Mouse (Mus musculus) liver, embryonic 14.5 days (tissue): ENCODE measurements around the gene Cnr2. TPM values are rescaled to one million over a fixed set of nuclear protein-coding genes. Genes with fewer than 3 reads are reported as not detected.
A peak's percentile ranks its signal among the peaks of the same experiment; 100 is the strongest.

Experiments used
- ATAC-seq: fragments of 200-750 bp; cut with Nextera tagmentation; 2 replicates; pipeline ENCODE4 v1.8.0; 2017; ENCODE audit warnings: moderate number of reproducible peaks, mild to moderate bottlenecking, moderate library complexity; ENCODE audit not compliant: insufficient read depth
- DNase-seq, 3 experiments: peaks; one replicate each; pipeline ENCODE4 v3.0.0-alpha.2; 2012 to 2013; ENCODE audit warnings: low read depth in 3 of 3, low spot score in 3 of 3
- H3K27ac ChIP-seq: fragments of 300-500 bp; sonication (generic); 2 replicates; pipeline ENCODE4 v1.5.1; 2014; ENCODE audit warnings: moderate library complexity, mild to moderate bottlenecking, control low read depth, inconsistent platforms
- H3K27me3 ChIP-seq: fragments of 300-500 bp; sonication (generic); 2 replicates; pipeline ENCODE4 v1.6.1; 2014; ENCODE audit warnings: mild to moderate bottlenecking, low read length, moderate library complexity; ENCODE audit not compliant: control insufficient read depth, insufficient read depth
- H3K36me3 ChIP-seq: fragments of 300-500 bp; sonication (generic); replicated peaks from 2 replicates; pipeline ENCODE4 v1.6.1; 2014; ENCODE audit warnings: low read depth; ENCODE audit not compliant: control insufficient read depth, insufficient read depth
- H3K4me1 ChIP-seq, 2 experiments: fragments of 200-500 bp in 1 of 2; fragments of 300-500 bp in 1 of 2; sonication (generic) in 1 of 2; replicated peaks; 2 replicates each; pipeline ENCODE4 v1.6.1; 2012 to 2014; ENCODE audit warnings: antibody characterized with exemption in 1 of 2, inconsistent platforms in 1 of 2, low read length in 1 of 2; ENCODE audit not compliant: control insufficient read depth in 2 of 2, insufficient read depth in 2 of 2
- H3K4me2 ChIP-seq: fragments of 300-500 bp; sonication (generic); 2 replicates; pipeline ENCODE4 v1.6.1; 2014; ENCODE audit warnings: low read depth, mild to moderate bottlenecking, control low read depth, moderate library complexity
- H3K4me3 ChIP-seq, 2 experiments: fragments of 200-500 bp in 1 of 2; fragments of 300-500 bp in 1 of 2; sonication (generic) in 1 of 2; 2 replicates each; pipeline ENCODE4 v1.5.1; 2012 to 2014; ENCODE audit warnings: low read depth in 2 of 2, low read length in 2 of 2, mild to moderate bottlenecking in 2 of 2, control low read depth in 1 of 2, inconsistent platforms in 1 of 2, moderate library complexity in 1 of 2; ENCODE audit not compliant: insufficient read depth in 1 of 2
- H3K9ac ChIP-seq: fragments of 300-500 bp; sonication (generic); replicated peaks from 2 replicates; pipeline ENCODE4 v1.6.1; 2014; ENCODE audit warnings: mild to moderate bottlenecking, control low read depth, moderate library complexity
- H3K9me3 ChIP-seq: fragments of 300-500 bp; sonication (generic); 2 replicates; pipeline ENCODE4 v1.6.1; 2016; ENCODE audit warnings: low read length, mixed read lengths; ENCODE audit not compliant: control insufficient read depth
- CTCF ChIP-seq: IDR thresholded peaks from 2 replicates; pipeline ENCODE4 v1.5.1; 2016; ENCODE audit warnings: antibody characterized with exemption, low read depth, control low read depth
- EP300 ChIP-seq: IDR thresholded peaks from 2 replicates; pipeline ENCODE4 v1.6.1; 2016; ENCODE audit warnings: antibody characterized with exemption, low read depth
- WGBS: fragments of 180-500 bp; shearing (Covaris S2); extraction: QIAGEN DNeasy Blood & Tissue Kit; methylation state at CpG from one replicate; pipeline ENCODE4 v1.1.7; 2014; ENCODE audit not compliant: insufficient replicate concordance; 5-methylcytosine and 5-hydroxymethylcytosine counted together
- polyA plus RNA-seq, 2 experiments: library from polyadenylated mRNA; depleted of rRNA in 1 of 2; stranded (reverse) in 1 of 2; unstranded in 1 of 2; fragments of >200 nt; fragmentation: Nextera tagmentation in 1 of 2; extraction: Ambion mirVana in 1 of 2; gene quantifications; 2 replicates each; pipeline versions ENCODE4 v1.2.1 to v1.2.3; 2012 to 2014

Cnr2 gene
- polyA plus RNA-seq, 2 experiments = 2.1 to 2.5 TPM

DNA sequence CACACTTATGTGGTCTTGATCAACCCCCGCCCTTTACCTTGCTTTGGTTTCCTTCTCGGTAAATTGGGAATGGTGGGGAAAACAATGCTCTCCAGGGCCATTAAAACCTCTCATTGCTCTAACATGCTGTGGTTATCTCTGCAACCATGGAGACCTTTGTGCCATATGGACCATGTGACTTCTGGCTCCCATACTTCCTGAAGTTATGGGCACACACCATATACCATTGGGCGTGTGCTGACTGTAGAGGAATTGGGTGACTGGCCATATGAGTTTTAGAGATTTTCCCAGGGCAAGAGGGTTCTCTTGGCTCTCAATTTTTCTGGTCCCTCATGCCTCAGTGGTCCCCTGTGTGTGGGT is 24.1 kb downstream of the Cnr2 start:
- WGBS = 63% methylated on average over 3 of the region's 3 CpGs
- DNase-seq (no peak), ATAC-seq (no peak)
- H3K36me3 ChIP-seq = no peaks in the 10 kb centered on the region
- no peak overlapping the region for H3K9ac ChIP-seq
- no peak overlapping the region for H3K4me3 ChIP-seq
- H3K27me3 ChIP-seq = no peaks in the 10 kb centered on the region
- no peaks in the 10 kb centered on the region for H3K9me3 ChIP-seq
- no peak overlapping the region for H3K4me2 ChIP-seq
- TF ChIP-seq EP300 (no peak), CTCF (no peak)
- H3K27ac ChIP-seq = no peak overlapping the region
- H3K4me1 ChIP-seq = peaks cover 4 to 13% of the 10 kb centered on the region in 2 experiments; a peak in 3 of 4 replicates

DNA sequence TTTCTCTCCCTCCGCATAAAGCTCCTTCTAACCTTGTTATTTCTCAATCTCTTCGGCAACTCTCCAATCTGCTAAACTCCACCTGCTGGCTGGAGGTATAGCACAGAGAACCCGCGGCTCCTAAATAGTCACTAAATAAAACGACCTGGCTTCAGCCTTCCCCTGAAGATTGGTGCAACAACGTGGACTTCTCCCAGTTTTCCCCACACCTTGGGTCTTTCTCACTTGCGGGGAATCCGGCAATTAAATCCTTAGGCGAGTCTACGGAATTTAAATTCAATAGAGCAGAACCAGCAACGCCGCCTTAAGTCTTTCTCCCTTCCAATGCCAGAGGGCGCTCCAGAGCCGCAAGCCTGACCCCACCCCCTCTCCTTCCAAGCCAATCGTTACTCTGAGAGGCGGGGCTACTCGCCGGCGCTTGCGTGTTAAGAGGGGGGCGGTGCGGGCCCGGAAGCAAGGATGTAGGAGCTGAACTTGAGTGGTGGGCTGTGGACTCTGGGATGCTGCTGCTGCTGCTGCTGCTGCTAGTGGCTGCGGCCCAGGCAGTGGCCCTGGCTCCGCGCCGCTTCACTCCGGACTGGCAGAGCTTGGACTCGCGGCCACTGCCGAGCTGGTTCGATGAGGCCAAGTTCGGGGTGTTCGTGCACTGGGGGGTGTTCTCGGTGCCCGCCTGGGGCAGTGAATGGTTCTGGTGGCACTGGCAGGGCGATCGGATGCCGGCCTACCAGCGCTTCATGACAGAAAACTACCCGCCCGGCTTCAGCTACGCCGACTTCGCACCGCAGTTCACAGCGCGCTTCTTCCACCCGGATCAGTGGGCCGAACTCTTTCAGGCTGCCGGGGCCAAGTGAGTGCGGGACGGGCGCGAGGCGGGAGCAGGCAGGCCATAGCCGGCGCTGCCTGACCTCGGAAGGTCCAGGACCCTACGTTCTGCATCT is 25.4 kb downstream of the Cnr2 start, which contains the start of gene Fuca1:
Fuca1 (plus strand) TSS at position 432 of the 938 bp plus-strand sequence.
- Histone ChIP-seq H3K4me2 (peak within 1 kb of the TSS; percentile 93), H3K4me1 (peaks cover 4 to 13% of the 10 kb centered on the region in 2 experiments; a peak in 3 of 4 replicates), H3K9me3 (no peaks in the 10 kb centered on the region), H3K27me3 (no peaks in the 10 kb centered on the region), H3K27ac (no peak within 1 kb of the TSS; the same call in 1 of the 2 replicates), H3K36me3 (no peaks in the 10 kb centered on the region), H3K4me3 (peak within 1 kb of the TSS; percentile 74 to 95), H3K9ac (peak within 1 kb of the TSS; percentile 69)
- ATAC-seq = peak; percentile 93
- TF ChIP-seq CTCF = peak; percentile 94
- no peak for TF ChIP-seq EP300
- WGBS = under 1% methylated on average over 60 of the region's 60 CpGs
- DNase-seq = peak; percentile 92 to 94 (median 93)

DNA sequence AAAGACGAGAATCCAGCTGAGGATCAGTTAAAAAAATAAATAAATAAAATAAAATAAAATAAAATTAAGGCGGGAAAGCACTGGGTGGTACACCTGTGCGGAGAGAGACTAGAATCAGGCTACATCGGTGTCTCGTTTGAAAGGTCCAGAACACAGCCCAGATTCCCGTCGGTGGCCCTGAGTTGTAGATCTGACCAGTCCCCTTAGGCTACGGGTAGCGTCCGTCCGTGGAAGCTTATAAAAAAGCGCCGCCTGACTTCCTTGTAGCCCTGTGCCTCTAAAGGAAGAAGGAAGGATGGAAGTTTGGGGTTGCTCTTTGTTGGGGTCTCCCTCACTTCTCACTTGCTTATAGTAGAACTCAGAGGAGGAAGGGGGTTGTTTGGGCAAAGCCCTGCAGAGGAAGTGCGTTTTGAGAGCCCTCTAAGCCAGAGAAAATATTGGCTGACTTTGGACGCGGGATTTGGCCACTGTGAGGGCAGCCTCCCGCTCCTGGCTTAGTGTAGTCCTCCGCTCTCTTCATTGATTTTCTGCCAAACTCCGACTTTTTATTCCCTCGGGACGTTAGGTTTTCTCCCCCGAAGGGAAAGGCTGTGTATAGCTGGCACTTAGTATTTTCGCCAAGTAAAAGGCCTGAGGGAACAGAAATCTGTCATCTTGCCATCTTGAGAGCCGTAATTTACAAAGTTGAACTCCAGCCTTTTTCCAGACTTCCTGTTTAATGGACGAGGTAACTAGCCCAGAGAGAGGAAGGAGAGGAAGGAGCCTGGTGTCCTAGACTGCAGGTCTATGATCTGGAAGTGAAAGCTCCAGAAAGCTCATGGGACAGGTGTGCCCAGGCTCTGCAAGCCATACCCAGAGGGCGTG is 26.3 kb downstream of the Cnr2 start:
- 8% methylated on average over 26 of the region's 26 CpGs for WGBS
- peak overlapping the region; percentile 69 for H3K9ac ChIP-seq
- H3K4me3 ChIP-seq = peak overlapping the region; percentile 74 to 95
- DNase-seq = no peak
- no peak for TF ChIP-seq CTCF
- TF ChIP-seq EP300 = no peak
- no peaks in the 10 kb centered on the region for H3K9me3 ChIP-seq
- no peak overlapping the region for H3K27ac ChIP-seq
- H3K27me3 ChIP-seq = no peaks in the 10 kb centered on the region
- peaks cover 4 to 18% of the 10 kb centered on the region in 2 experiments; a peak in 3 of 4 replicates for H3K4me1 ChIP-seq
- H3K36me3 ChIP-seq = no peaks in the 10 kb centered on the region
- peak overlapping the region; percentile 93 for H3K4me2 ChIP-seq
- no peak; the same call in 1 of the 2 replicates for ATAC-seq

DNA sequence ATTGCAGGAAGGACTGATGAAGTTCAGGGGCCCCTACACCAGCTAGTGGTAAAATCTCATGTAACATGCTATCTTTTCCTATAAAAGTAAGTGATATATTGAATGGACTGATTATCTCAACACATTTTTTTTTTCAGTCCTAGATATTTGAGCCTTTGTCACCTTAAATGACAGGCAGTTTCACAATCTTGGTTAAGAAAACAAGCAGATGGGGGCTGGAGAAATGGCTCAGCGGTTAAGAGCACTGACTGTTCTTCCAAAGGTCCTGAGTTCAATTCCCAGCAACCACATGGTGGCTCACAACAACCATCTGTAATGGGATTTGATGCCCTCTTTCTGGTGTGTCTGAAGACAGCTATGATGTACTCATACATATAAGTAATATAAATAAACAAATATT is 27.0 kb downstream of the Cnr2 start:
- H3K27me3 ChIP-seq = no peaks in the 10 kb centered on the region
- no peak for DNase-seq
- H3K27ac ChIP-seq = no peak overlapping the region
- H3K4me1 ChIP-seq = peaks cover 4 to 18% of the 10 kb centered on the region in 2 experiments; a peak in 3 of 4 replicates
- no peak for TF ChIP-seq CTCF
- TF ChIP-seq EP300 = no peak
- no peak for ATAC-seq
- H3K4me2 ChIP-seq = peak overlapping the region; percentile 93
- no peak overlapping the region for H3K9ac ChIP-seq
- 71% methylated on average over 1 of the region's 1 CpGs for WGBS
- no peaks in the 10 kb centered on the region for H3K36me3 ChIP-seq
- H3K9me3 ChIP-seq = no peaks in the 10 kb centered on the region
- peak overlapping the region in 1 of 2 experiments; percentile 74; a peak in 2 of 4 replicates for H3K4me3 ChIP-seq
